Comparison of ENCODE assay signal across 16 mouse cellular contexts in genomic region chr10:25318405-25318804, GRCm38 (mm10). TPM values are rescaled to one million over a fixed set of nuclear protein-coding genes. Genes with fewer than 3 reads are reported as not detected.
DNase-seq lines count a peak whose midpoint lies in the region; ATAC-seq and TF ChIP-seq lines count a peak whose summit lies in the region.
"Had no signal": no experiment of that assay in that cellular context is flagged by ENCODE, and none has a peak within 500 bp of the region (broad histone marks: within the 10 kb centered on the region; RNA-seq: fewer than 3 reads in every experiment).

No protein-coding gene starts in this region.

- peak; percentile 55; the same call in 1 of the 2 replicates for ATAC-seq in heart, embryonic 14.5 days (ENCODE audit: insufficient number of reproducible peaks, insufficient read depth, low FRiP score, low read depth)
- 0 out of 2 replicates have a peak, but pooled peaks have one; percentile 25 for ATAC-seq in stomach, embryonic 16.5 days (ENCODE audit: insufficient read depth, low FRiP score)
- ATAC-seq in stomach, postnatal 0 days (ENCODE audit: low FRiP score, low TSS enrichment): no peak
- ATAC-seq in heart, embryonic 16.5 days (replicated peaks; ENCODE audit: extremely low read depth, insufficient read depth, low FRiP score): peak; percentile 58
- no peak for ATAC-seq in forebrain, embryonic 13.5 days
- no peak for ATAC-seq in midbrain, embryonic 13.5 days

- WGBS in heart, embryonic 14.5 days: 30% methylated on average over 5 of the region's 5 CpGs
- WGBS in stomach, embryonic 16.5 days: 66% methylated on average over 5 of the region's 5 CpGs
- 67% methylated on average over 5 of the region's 5 CpGs for WGBS in stomach, postnatal 0 days
- 38% methylated on average over 5 of the region's 5 CpGs for WGBS in heart, embryonic 16.5 days
- 88% methylated on average over 5 of the region's 5 CpGs for WGBS in forebrain, embryonic 13.5 days
- 82% methylated on average over 5 of the region's 5 CpGs for WGBS in midbrain, embryonic 13.5 days

- no peak for TF ChIP-seq CTCF in stomach, postnatal 0 days (IDR thresholded peaks at IDR 0.05; ENCODE audit: low read depth)

- no peak for TF ChIP-seq EP300 in stomach, postnatal 0 days (optimal IDR thresholded peaks at IDR 0.05)

- no peak overlapping the region for H3K9ac ChIP-seq in heart, embryonic 14.5 days (ENCODE audit: low read length)
- H3K9ac ChIP-seq in stomach, embryonic 16.5 days (ENCODE audit: low read length): no peak overlapping the region
- H3K9ac ChIP-seq in stomach, postnatal 0 days (ENCODE audit: low read length): no peak overlapping the region
- H3K9ac ChIP-seq in heart, embryonic 16.5 days (ENCODE audit: low read length): no peak overlapping the region
- H3K9ac ChIP-seq in forebrain, embryonic 13.5 days: no peak overlapping the region
- H3K9ac ChIP-seq in midbrain, embryonic 13.5 days (replicated peaks): no peak overlapping the region
- H3K9ac ChIP-seq: lung, embryonic 15.5 days; stomach, embryonic 15.5 days had no signal

- peak overlapping the region; percentile 28 for H3K4me2 ChIP-seq in heart, embryonic 14.5 days (ENCODE audit: low read length)
- H3K4me2 ChIP-seq in stomach, embryonic 16.5 days (ENCODE audit: low read depth, low read length): no peak overlapping the region
- H3K4me2 ChIP-seq in stomach, postnatal 0 days (replicated peaks; ENCODE audit: low read depth): no peak overlapping the region
- H3K4me2 ChIP-seq in heart, embryonic 16.5 days (ENCODE audit: low read depth, low read length): peak overlapping the region; percentile 39
- no peak overlapping the region for H3K4me2 ChIP-seq in forebrain, embryonic 13.5 days
- H3K4me2 ChIP-seq in midbrain, embryonic 13.5 days (replicated peaks): no peak overlapping the region
- H3K4me2 ChIP-seq: lung, embryonic 15.5 days; stomach, embryonic 15.5 days had no signal

- no peaks in the 10 kb centered on the region for H3K9me3 ChIP-seq in heart, embryonic 14.5 days (ENCODE audit: control insufficient read depth, low read length)
- H3K9me3 ChIP-seq in stomach, embryonic 16.5 days (replicated peaks; ENCODE audit: control insufficient read depth, low read length): no peaks in the 10 kb centered on the region
- H3K9me3 ChIP-seq in stomach, postnatal 0 days (ENCODE audit: control insufficient read depth, low read length): no peaks in the 10 kb centered on the region
- H3K9me3 ChIP-seq in heart, embryonic 16.5 days (replicated peaks; ENCODE audit: control insufficient read depth, low read length): no peaks in the 10 kb centered on the region
- no peaks in the 10 kb centered on the region for H3K9me3 ChIP-seq in forebrain, embryonic 13.5 days (replicated peaks)
- H3K9me3 ChIP-seq in midbrain, embryonic 13.5 days: no peaks in the 10 kb centered on the region
- H3K9me3 ChIP-seq: hindbrain, embryonic 10.5 days; lung, embryonic 15.5 days; stomach, embryonic 15.5 days had no signal

- no peaks in the 10 kb centered on the region for H3K27me3 ChIP-seq in heart, embryonic 14.5 days (ENCODE audit: control insufficient read depth, insufficient read depth, low read length)
- H3K27me3 ChIP-seq in stomach, embryonic 16.5 days (ENCODE audit: control insufficient read depth, insufficient read depth, low read length): no peaks in the 10 kb centered on the region
- no peaks in the 10 kb centered on the region for H3K27me3 ChIP-seq in stomach, postnatal 0 days (ENCODE audit: control insufficient read depth, insufficient read depth, low read length)
- H3K27me3 ChIP-seq in heart, embryonic 16.5 days (ENCODE audit: control insufficient read depth, insufficient read depth, low read length): no peaks in the 10 kb centered on the region
- no peaks in the 10 kb centered on the region for H3K27me3 ChIP-seq in splenic B cell, adult 2 months (ENCODE audit: control insufficient read depth, insufficient read depth, low read length, poor library complexity, severe bottlenecking)
- no peaks in the 10 kb centered on the region for H3K27me3 ChIP-seq in forebrain, embryonic 13.5 days
- no peaks in the 10 kb centered on the region for H3K27me3 ChIP-seq in midbrain, embryonic 13.5 days
- H3K27me3 ChIP-seq: lung, embryonic 15.5 days; stomach, embryonic 15.5 days had no signal

- DNase-seq in heart, postnatal 14 days: no peak
- no peak for DNase-seq in stomach, postnatal 0 days (ENCODE audit: low spot score)
- DNase-seq in splenic B cell, adult 2 months (ENCODE audit: low read depth, low spot score): peak; percentile 66
- DNase-seq: adrenal gland, adult 8-10 months; cerebellum, postnatal 25 days; right cerebral cortex, postnatal 4 days; thymus, postnatal 4 days had no signal

- intact Hi-C loops in heart, postnatal 14 days (cut with DNase I): no loop called here

- no peaks in the 10 kb centered on the region for H3K36me3 ChIP-seq in heart, embryonic 14.5 days (ENCODE audit: control insufficient read depth, insufficient read depth, low read length)
- no peaks in the 10 kb centered on the region for H3K36me3 ChIP-seq in stomach, embryonic 16.5 days (ENCODE audit: control insufficient read depth, insufficient read depth, low read length)
- H3K36me3 ChIP-seq in stomach, postnatal 0 days (ENCODE audit: control insufficient read depth, insufficient read depth, low read length): no peaks in the 10 kb centered on the region
- no peaks in the 10 kb centered on the region for H3K36me3 ChIP-seq in heart, embryonic 16.5 days (ENCODE audit: control insufficient read depth, insufficient read depth)
- H3K36me3 ChIP-seq in splenic B cell, adult 2 months (ENCODE audit: control insufficient read depth, insufficient read depth, low read length, poor library complexity, severe bottlenecking): no peaks in the 10 kb centered on the region
- no peaks in the 10 kb centered on the region for H3K36me3 ChIP-seq in forebrain, embryonic 13.5 days (ENCODE audit: poor library complexity, severe bottlenecking)
- no peaks in the 10 kb centered on the region for H3K36me3 ChIP-seq in midbrain, embryonic 13.5 days
- H3K36me3 ChIP-seq: hindbrain, embryonic 10.5 days; lung, embryonic 15.5 days; stomach, embryonic 15.5 days had no signal

- H3K27ac ChIP-seq in heart, embryonic 14.5 days (replicated peaks in 1 of 2; ENCODE audit: control insufficient read depth in 1 of 2, insufficient read depth in 1 of 2, low read depth in 2 of 2, low read length in 2 of 2): peak overlapping the region; percentile 64 to 78
- no peak overlapping the region for H3K27ac ChIP-seq in stomach, embryonic 16.5 days (ENCODE audit: low read length)
- no peak overlapping the region for H3K27ac ChIP-seq in stomach, postnatal 0 days (replicated peaks)
- H3K27ac ChIP-seq in heart, embryonic 16.5 days (ENCODE audit: low read length): peak overlapping the region; percentile 74
- no peak overlapping the region for H3K27ac ChIP-seq in forebrain, embryonic 13.5 days
- no peak overlapping the region for H3K27ac ChIP-seq in midbrain, embryonic 13.5 days
- H3K27ac ChIP-seq: hindbrain, embryonic 10.5 days; kidney, postnatal 0 days; lung, embryonic 15.5 days; stomach, embryonic 15.5 days had no signal

- peaks cover 12 to 16% of the 10 kb centered on the region in 2 experiments; a peak in 3 of 4 replicates for H3K4me1 ChIP-seq in heart, embryonic 14.5 days (ENCODE audit: control insufficient read depth in 2 of 2, insufficient read depth in 2 of 2, low read length in 2 of 2)
- H3K4me1 ChIP-seq in stomach, embryonic 16.5 days (ENCODE audit: control insufficient read depth, insufficient read depth, low read length): no peaks in the 10 kb centered on the region
- H3K4me1 ChIP-seq in stomach, postnatal 0 days (replicated peaks; ENCODE audit: control insufficient read depth, insufficient read depth): no peaks in the 10 kb centered on the region
- peaks cover 12% of the 10 kb centered on the region for H3K4me1 ChIP-seq in heart, embryonic 16.5 days (ENCODE audit: control insufficient read depth, insufficient read depth, low read length)
- H3K4me1 ChIP-seq in forebrain, embryonic 13.5 days: 0 out of 2 replicates have a peak, but pooled peaks cover 7% of the 10 kb centered on the region
- peaks cover 12% of the 10 kb centered on the region for H3K4me1 ChIP-seq in midbrain, embryonic 13.5 days (replicated peaks)
- H3K4me1 ChIP-seq: stomach, embryonic 15.5 days had no signal

- H3K4me3 ChIP-seq in heart, embryonic 14.5 days (ENCODE audit: control insufficient read depth in 1 of 2, insufficient read depth in 1 of 2, low read depth in 1 of 2, low read length in 2 of 2): no peak overlapping the region
- no peak overlapping the region for H3K4me3 ChIP-seq in stomach, embryonic 16.5 days (replicated peaks; ENCODE audit: low read length)
- no peak overlapping the region for H3K4me3 ChIP-seq in stomach, postnatal 0 days (ENCODE audit: low read depth, low read length)
- H3K4me3 ChIP-seq in heart, embryonic 16.5 days (ENCODE audit: low read length): no peak overlapping the region
- no peak overlapping the region for H3K4me3 ChIP-seq in forebrain, embryonic 13.5 days
- H3K4me3 ChIP-seq in midbrain, embryonic 13.5 days (replicated peaks): no peak overlapping the region
- H3K4me3 ChIP-seq: hindbrain, embryonic 10.5 days; lung, embryonic 15.5 days; stomach, embryonic 15.5 days had no signal

RNA-seq across cellular contexts. Expression of gene Akap7, which starts 10.7 kb away (rescaled TPM):
- 42.0 and 43.3 TPM in 2 replicates for polyA plus RNA-seq in heart, embryonic 14.5 days (2014; fragmentation: Nextera tagmentation; extraction: Ambion mirVana)
- 10 to 100 TPM; 47.5 to 60.7 TPM for total RNA-seq in heart, postnatal 14 days (2021)
- 12.6 and 15.3 TPM in 2 replicates for polyA plus RNA-seq in stomach, embryonic 16.5 days (2015; fragmentation: Nextera tagmentation; extraction: Ambion mirVana)
- 21.5 and 23.1 TPM in 2 replicates for polyA plus RNA-seq in stomach, postnatal 0 days (2015; fragmentation: Nextera tagmentation; extraction: Ambion mirVana)
- polyA plus RNA-seq in heart, embryonic 16.5 days (2015; fragmentation: Nextera tagmentation; extraction: Ambion mirVana): 23.9 and 26.9 TPM in 2 replicates
- 14.5 and 16.2 TPM in 2 replicates for polyA plus RNA-seq in forebrain, embryonic 13.5 days (2015; fragmentation: Nextera tagmentation; extraction: Ambion mirVana)
- polyA plus RNA-seq in midbrain, embryonic 13.5 days (2015; fragmentation: Nextera tagmentation; extraction: Ambion mirVana): 20.9 and 21.3 TPM in 2 replicates

RNA-seq across cellular contexts. Expression of gene Epb41l2, which starts 41.2 kb away (rescaled TPM):
- 45.4 and 53.5 TPM in 2 replicates for polyA plus RNA-seq in heart, embryonic 14.5 days (2014; fragmentation: Nextera tagmentation; extraction: Ambion mirVana)
- 10 to 100 TPM; 66.4 to 68.5 TPM for total RNA-seq in heart, postnatal 14 days (2021)
- polyA plus RNA-seq in stomach, embryonic 16.5 days (2015; fragmentation: Nextera tagmentation; extraction: Ambion mirVana): 60.9 and 62.8 TPM in 2 replicates
- 18.2 and 19.3 TPM in 2 replicates for polyA plus RNA-seq in stomach, postnatal 0 days (2015; fragmentation: Nextera tagmentation; extraction: Ambion mirVana)
- polyA plus RNA-seq in heart, embryonic 16.5 days (2015; fragmentation: Nextera tagmentation; extraction: Ambion mirVana): 49.8 and 52.1 TPM in 2 replicates
- polyA plus RNA-seq in forebrain, embryonic 13.5 days (2015; fragmentation: Nextera tagmentation; extraction: Ambion mirVana): 22.7 and 24.1 TPM in 2 replicates
- polyA plus RNA-seq in midbrain, embryonic 13.5 days (2015; fragmentation: Nextera tagmentation; extraction: Ambion mirVana): 21.7 and 25.6 TPM in 2 replicates

Comparison
In these comparisons a context has a peak if more than half of its experiments do, and no peak if none do; other contexts are left out.
1. ATAC-seq: peak in heart, embryonic 14.5 days (single experiment), stomach, embryonic 16.5 days (single experiment) and heart, embryonic 16.5 days (single experiment); none in stomach, postnatal 0 days (single experiment), forebrain, embryonic 13.5 days (single experiment) and midbrain, embryonic 13.5 days (single experiment).
2. H3K27ac ChIP-seq: peak in heart, embryonic 14.5 days (2 of 2) and heart, embryonic 16.5 days (single experiment); none in stomach, embryonic 16.5 days (single experiment), stomach, postnatal 0 days (single experiment), forebrain, embryonic 13.5 days (single experiment) and midbrain, embryonic 13.5 days (single experiment).
3. H3K4me2 ChIP-seq: peak in heart, embryonic 14.5 days (single experiment) and heart, embryonic 16.5 days (single experiment); none in stomach, embryonic 16.5 days (single experiment), stomach, postnatal 0 days (single experiment), forebrain, embryonic 13.5 days (single experiment) and midbrain, embryonic 13.5 days (single experiment).